Mouse (Mus musculus) forebrain, embryonic 16.5 days (tissue): ENCODE data around the gene Trip10. TPM values are rescaled to one million over a fixed set of nuclear protein-coding genes. Genes with fewer than 3 reads are reported as not detected.
A peak's percentile ranks its signal among the peaks of the same experiment; 100 is the strongest.

Experiments
- ATAC-seq: fragments of 200-750 bp; cut with Nextera tagmentation; 2 replicates; pipeline ENCODE4 v1.8.0; 2017; ENCODE audit warnings: mild to moderate bottlenecking, moderate library complexity
- H3K27ac ChIP-seq: fragments of 300-500 bp; sonication (generic); 2 replicates; pipeline ENCODE4 v1.5.1; 2014; ENCODE audit warnings: low read length, control low read depth
- H3K27me3 ChIP-seq: fragments of 300-500 bp; sonication (generic); replicated peaks from 2 replicates; pipeline ENCODE4 v1.6.1; 2014; ENCODE audit warnings: low read length; ENCODE audit not compliant: control insufficient read depth, insufficient read depth
- H3K36me3 ChIP-seq: fragments of 300-500 bp; sonication (generic); 2 replicates; pipeline ENCODE4 v1.6.1; 2014; ENCODE audit not compliant: control insufficient read depth, insufficient read depth
- H3K4me1 ChIP-seq: fragments of 300-500 bp; sonication (generic); replicated peaks from 2 replicates; pipeline ENCODE4 v1.6.1; 2014; ENCODE audit warnings: low read length; ENCODE audit not compliant: control insufficient read depth, insufficient read depth
- H3K4me2 ChIP-seq: fragments of 300-500 bp; sonication (generic); 2 replicates; pipeline ENCODE4 v1.6.1; 2014; ENCODE audit warnings: mild to moderate bottlenecking, low read length, control low read depth
- H3K4me3 ChIP-seq: fragments of 300-500 bp; sonication (generic); replicated peaks from 2 replicates; pipeline ENCODE4 v1.5.1; 2014; ENCODE audit warnings: mild to moderate bottlenecking, low read length, control low read depth
- H3K9ac ChIP-seq: fragments of 300-500 bp; sonication (generic); replicated peaks from 2 replicates; pipeline ENCODE4 v1.6.1; 2014; ENCODE audit warnings: low read depth, low read length, control low read depth
- H3K9me3 ChIP-seq: fragments of 300-500 bp; sonication (generic); 2 replicates; pipeline ENCODE4 v1.6.1; 2016; ENCODE audit warnings: low read length; ENCODE audit not compliant: control insufficient read depth
- WGBS: fragments of 180-500 bp; shearing (Covaris S2); extraction: QIAGEN DNeasy Blood & Tissue Kit; methylation state at CpG from one replicate; pipeline ENCODE4 v1.1.7; 2014; 5-methylcytosine and 5-hydroxymethylcytosine counted together
- polyA plus RNA-seq: library from polyadenylated mRNA; unstranded; fragments of >200 nt; fragmentation: Nextera tagmentation; extraction: Ambion mirVana; gene quantifications from 2 replicates; pipeline ENCODE4 v1.2.1, GENCODE M21; 2015

Trip10 gene
- polyA plus RNA-seq, 1 experiment from 2014 or later, result 12.0 TPM

- Histone ChIP-seq H3K9ac (no peak overlapping the region), H3K4me1 (no peaks in the 10 kb centered on the region), H3K27ac (no peak overlapping the region), H3K36me3 (peaks cover 7% of the 10 kb centered on the region), H3K4me2 (no peak overlapping the region), H3K27me3 (no peaks in the 10 kb centered on the region), H3K9me3 (no peaks in the 10 kb centered on the region), H3K4me3 (no peak overlapping the region)
- 84% methylated on average over 1 of the region's 1 CpGs for WGBS
- no peak for ATAC-seq
These were observed 17.1 kb upstream of the Trip10 start for GRCm38 (mm10) chr17:57232200-57232599.

GRCm38 (mm10) chr17:57233038-57233437 lies 16.2 kb upstream of the Trip10 start:
- no peaks in the 10 kb centered on the region for H3K4me1 ChIP-seq
- no peak overlapping the region for H3K4me2 ChIP-seq
- no peaks in the 10 kb centered on the region for H3K27me3 ChIP-seq
- no peaks in the 10 kb centered on the region for H3K9me3 ChIP-seq
- no peak overlapping the region for H3K9ac ChIP-seq
- peaks cover 9% of the 10 kb centered on the region for H3K36me3 ChIP-seq
- WGBS, result 62% methylated on average over 7 of the region's 7 CpGs
- no peak overlapping the region for H3K4me3 ChIP-seq
- no peak for ATAC-seq
- H3K27ac ChIP-seq, result no peak overlapping the region

GRCm38 (mm10) chr17:57234254-57234928 lies 14.9 kb upstream of the Trip10 start:
- no peaks in the 10 kb centered on the region for H3K4me1 ChIP-seq
- H3K9ac ChIP-seq, result no peak overlapping the region
- no peak overlapping the region for H3K27ac ChIP-seq
- H3K27me3 ChIP-seq, result no peaks in the 10 kb centered on the region
- no peak overlapping the region for H3K4me3 ChIP-seq
- no peak for ATAC-seq
- H3K4me2 ChIP-seq, result no peak overlapping the region
- H3K36me3 ChIP-seq, result peaks cover 9% of the 10 kb centered on the region
- whole genome bisulfite sequencing, result 80% methylated on average over 12 of the region's 12 CpGs
- no peaks in the 10 kb centered on the region for H3K9me3 ChIP-seq

- Histone ChIP-seq H3K36me3 (peaks cover 9% of the 10 kb centered on the region), H3K4me3 (no peak overlapping the region), H3K9me3 (no peaks in the 10 kb centered on the region), H3K4me1 (no peaks in the 10 kb centered on the region), H3K4me2 (no peak overlapping the region), H3K27ac (no peak overlapping the region), H3K9ac (no peak overlapping the region), H3K27me3 (no peaks in the 10 kb centered on the region)
- ATAC-seq, result peak; percentile 17; the same call in 1 of the 2 replicates
- 93% methylated on average over 5 of the region's 5 CpGs for WGBS
These were observed 13.5 kb upstream of the Trip10 start for GRCm38 (mm10) chr17:57235803-57236202.

- H3K9ac ChIP-seq, result no peak overlapping the region
- no peak overlapping the region for H3K4me3 ChIP-seq
- no peak overlapping the region for H3K4me2 ChIP-seq
- no peaks in the 10 kb centered on the region for H3K27me3 ChIP-seq
- H3K4me1 ChIP-seq, result no peaks in the 10 kb centered on the region
- 96% methylated on average over 9 of the region's 9 CpGs for WGBS
- H3K27ac ChIP-seq, result no peak overlapping the region
- H3K36me3 ChIP-seq, result peaks cover 12% of the 10 kb centered on the region
- no peak for ATAC-seq
- H3K9me3 ChIP-seq, result no peaks in the 10 kb centered on the region
These were observed 12.1 kb upstream of the Trip10 start for GRCm38 (mm10) chr17:57237181-57237580.

GRCm38 (mm10) chr17:57243650-57244370 lies 5.4 kb upstream of the Trip10 start:
- Histone ChIP-seq H3K4me3 (no peak overlapping the region), H3K27ac (no peak overlapping the region), H3K9me3 (no peaks in the 10 kb centered on the region), H3K4me2 (no peak overlapping the region), H3K36me3 (peaks cover 8% of the 10 kb centered on the region; the same call in 1 of the 2 replicates), H3K27me3 (no peaks in the 10 kb centered on the region), H3K4me1 (peaks cover 13% of the 10 kb centered on the region), H3K9ac (no peak overlapping the region)
- no peak for ATAC-seq
- WGBS, result 81% methylated on average over 10 of the region's 10 CpGs

GRCm38 (mm10) chr17:57245311-57245929 lies 3.8 kb upstream of the Trip10 start:
- WGBS, result 92% methylated on average over 10 of the region's 10 CpGs
- Histone ChIP-seq H3K36me3 (peaks cover 8% of the 10 kb centered on the region; the same call in 1 of the 2 replicates), H3K4me1 (peaks cover 24% of the 10 kb centered on the region), H3K4me2 (no peak overlapping the region), H3K27me3 (no peaks in the 10 kb centered on the region), H3K27ac (no peak overlapping the region), H3K4me3 (no peak overlapping the region), H3K9me3 (no peaks in the 10 kb centered on the region), H3K9ac (no peak overlapping the region)
- no peak for ATAC-seq

GRCm38 (mm10) chr17:57246663-57247392 lies 2.4 kb upstream of the Trip10 start:
- Histone ChIP-seq H3K4me1 (peaks cover 27% of the 10 kb centered on the region), H3K4me2 (peak overlapping the region; percentile 78), H3K9ac (peak overlapping the region; percentile 88), H3K4me3 (peak overlapping the region; percentile 70), H3K27me3 (no peaks in the 10 kb centered on the region), H3K27ac (peak overlapping the region; percentile 98), H3K9me3 (no peaks in the 10 kb centered on the region), H3K36me3 (0 out of 2 replicates have a peak, but pooled peaks cover 5% of the 10 kb centered on the region)
- WGBS, result 3% methylated on average over 18 of the region's 18 CpGs
- peak; percentile 0; the same call in 1 of the 2 replicates for ATAC-seq
